ENCODE assay signal across 7 mouse cellular contexts in genomic region chr12:80730567-80730966, GRCm38 (mm10). TPM values are rescaled to one million over a fixed set of nuclear protein-coding genes. Genes with fewer than 3 reads are reported as not detected.
DNase-seq lines count a peak whose midpoint lies in the region; ATAC-seq lines count a peak whose summit lies in the region.

No protein-coding gene starts in this region.

- no peak overlapping the region for H3K4me3 ChIP-seq in stomach, embryonic 14.5 days (ENCODE audit: low read depth, low read length)

- no peak overlapping the region for H3K27ac ChIP-seq in stomach, embryonic 14.5 days (ENCODE audit: low read length)

- ATAC-seq in frontal cortex, adult (ENCODE audit: low TSS enrichment) = peak; percentile 98
- peak; percentile 87 for ATAC-seq in megakaryocyte progenitor cell, adult 5-6 weeks (replicated peaks; ENCODE audit: poor library complexity)
- ATAC-seq in stomach, embryonic 14.5 days (ENCODE audit: insufficient number of reproducible peaks, insufficient read depth, low FRiP score, low read depth) = peak; percentile 67; the same call in 1 of the 2 replicates

- H3K9me3 ChIP-seq in stomach, embryonic 14.5 days (ENCODE audit: control insufficient read depth, low read depth, low read length) = no peaks in the 10 kb centered on the region

- H3K36me3 ChIP-seq in stomach, embryonic 14.5 days (ENCODE audit: control insufficient read depth, insufficient read depth, low read length) = no peaks in the 10 kb centered on the region

- peak; percentile 91 for DNase-seq in R1 (ENCODE audit: low read depth, low spot score)
- peak; percentile 72 for DNase-seq in cerebellum, adult 9-10 months
- peak; percentile 26 for DNase-seq in hindlimb bud, embryonic 11.5 days (ENCODE audit: extremely low spot score, low read depth, low spot score)
- DNase-seq in left cerebral cortex, adult 9 months (ENCODE audit: low spot score in 2 of 2) = peak; percentile 37 to 68

- 0 out of 2 replicates have a peak overlapping the region, but pooled peaks have one; percentile 15 for H3K4me2 ChIP-seq in stomach, embryonic 14.5 days (replicated peaks; ENCODE audit: low read depth, low read length)

- no peaks in the 10 kb centered on the region for H3K27me3 ChIP-seq in stomach, embryonic 14.5 days (ENCODE audit: control insufficient read depth, insufficient read depth, low read length)

- H3K9ac ChIP-seq in stomach, embryonic 14.5 days (replicated peaks; ENCODE audit: low read depth, low read length) = no peak overlapping the region

- 8% methylated on average over 9 of the region's 9 CpGs for WGBS in stomach, embryonic 14.5 days

- no peaks in the 10 kb centered on the region for H3K4me1 ChIP-seq in stomach, embryonic 14.5 days (ENCODE audit: control insufficient read depth, insufficient read depth, low read length)

RNA-seq across cellular contexts. Expression of gene Ccdc177, which starts 29.9 kb away (rescaled TPM):
- not detected in 2 replicates for total RNA-seq in megakaryocyte progenitor cell, adult 5-6 weeks (2015)
- total RNA-seq in megakaryocyte progenitor cell, adult 5-6 weeks (2017) = 0.12 TPM in 1 of 2 replicates, not detected in the other
- polyA plus RNA-seq in stomach, embryonic 14.5 days (2014; fragmentation: Nextera tagmentation; extraction: Ambion mirVana) = 0.25 and 0.26 TPM in 2 replicates

RNA-seq across cellular contexts. Expression of gene Plekhd1, which starts 38.2 kb away (rescaled TPM):
- total RNA-seq in megakaryocyte progenitor cell, adult 5-6 weeks (2015) = not detected in 2 replicates
- total RNA-seq in megakaryocyte progenitor cell, adult 5-6 weeks (2017) = not detected in 2 replicates
- polyA plus RNA-seq in stomach, embryonic 14.5 days (2014; fragmentation: Nextera tagmentation; extraction: Ambion mirVana) = 3.9 and 6.5 TPM in 2 replicates

RNA-seq across cellular contexts. Expression of gene Susd6, which starts 59.7 kb away (rescaled TPM):
- total RNA-seq in megakaryocyte progenitor cell, adult 5-6 weeks (2015) = 12.8 and 14.5 TPM in 2 replicates
- 15.9 and 19.4 TPM in 2 replicates for total RNA-seq in megakaryocyte progenitor cell, adult 5-6 weeks (2017)
- 20.8 and 22.6 TPM in 2 replicates for polyA plus RNA-seq in stomach, embryonic 14.5 days (2014; fragmentation: Nextera tagmentation; extraction: Ambion mirVana)

Comparison
In these comparisons a context has a peak if more than half of its experiments do, and no peak if none do; other contexts are left out.
1. DNase-seq: peak in every context shown above with its lines; median percentile 91 in R1; 72 in cerebellum, adult 9-10 months; 52 in left cerebral cortex, adult 9 months; 26 in hindlimb bud, embryonic 11.5 days.